Mouse (Mus musculus) T-helper 17 cell (primary cell): ENCODE data around the gene Cdc14a.

Source experiments
- in situ Hi-C, 2 experiments: fragments of 300-600 bp; cut with MboI, MseI; formaldehyde crosslinking; loops; 1 replicate in 1 of 2; 2 replicates in 1 of 2; pipeline ENCODE4 v1.15.1; 2025; ENCODE audit warnings: high pct_unique_total_duplicates in 2 of 2

The Cdc14a gene

DNA sequence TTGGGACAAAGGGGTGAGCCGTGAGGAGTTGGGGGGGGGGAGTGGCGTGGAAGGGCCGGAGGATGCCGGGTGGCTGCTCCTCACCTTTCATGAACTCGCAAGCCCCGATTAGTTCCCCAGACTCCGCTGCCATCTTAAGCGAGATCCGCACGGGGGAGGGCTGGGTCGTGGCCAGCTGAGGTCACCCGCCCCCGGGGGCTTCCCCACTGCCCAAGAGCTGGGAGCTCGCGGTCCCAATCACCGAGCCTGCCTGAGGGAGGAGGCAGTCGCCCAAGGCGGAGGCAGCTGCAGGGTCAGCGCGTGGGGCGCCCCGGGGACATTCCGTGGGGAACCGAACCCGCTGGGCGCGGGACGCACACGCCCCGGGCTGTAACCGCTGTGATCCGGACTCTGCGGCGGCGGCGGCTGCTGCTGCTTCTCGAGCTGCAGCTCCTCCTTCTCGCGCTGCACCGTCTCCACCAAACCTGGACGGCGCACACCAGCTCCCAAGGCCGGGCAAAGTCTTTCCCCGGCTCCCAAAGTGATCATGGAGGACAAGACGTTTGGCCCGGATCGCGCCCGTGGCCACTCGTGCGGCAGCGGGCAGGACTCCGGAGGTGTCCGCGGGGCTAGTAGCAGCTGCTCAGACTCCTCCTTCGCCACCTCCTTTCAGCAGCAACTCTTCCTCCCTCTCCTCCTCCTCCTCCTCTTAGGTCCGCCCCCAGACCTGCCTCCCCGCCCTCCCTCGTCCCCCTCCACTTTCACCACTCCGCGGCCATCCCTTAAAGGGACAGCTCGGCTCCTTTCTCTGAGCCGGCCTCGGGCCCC, at the start of gene Cdc14a:
Gene Cdc14a (minus strand): TSS at position 680 of the 807 bp plus-strand sequence.
- in situ Hi-C loops, result loop anchor here in 1 of 2 experiments (5.0 kb wide), 2 partner anchors 69 to 174 kb away; no protein-coding TSS in a partner anchor

DNA sequence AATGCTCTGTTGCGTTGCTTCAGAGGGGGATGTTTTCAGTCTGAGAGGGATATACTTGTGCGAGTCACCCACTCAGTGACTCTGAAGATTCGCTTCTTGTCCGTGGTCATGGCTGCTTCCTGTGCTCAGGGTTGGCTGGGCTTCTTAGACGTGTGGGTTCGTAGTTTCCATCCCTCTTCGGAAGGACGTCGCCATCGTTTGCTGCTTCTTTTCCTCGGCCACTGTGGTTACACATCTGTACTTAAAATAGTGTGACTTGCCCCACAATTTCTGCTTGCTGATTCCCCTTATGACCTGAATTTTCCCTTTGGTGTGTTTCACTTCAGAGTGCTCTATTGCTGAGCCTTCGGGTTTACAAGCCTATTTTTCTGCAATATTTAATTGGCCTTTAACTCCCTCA, 41.9 kb upstream of the Cdc14a start:
- in situ Hi-C loops, result no loop called here

- in situ Hi-C loops, result no loop called here
Measured at GRCm38 (mm10) chr3:116464318-116464717, 40.5 kb upstream of the Cdc14a start.

DNA sequence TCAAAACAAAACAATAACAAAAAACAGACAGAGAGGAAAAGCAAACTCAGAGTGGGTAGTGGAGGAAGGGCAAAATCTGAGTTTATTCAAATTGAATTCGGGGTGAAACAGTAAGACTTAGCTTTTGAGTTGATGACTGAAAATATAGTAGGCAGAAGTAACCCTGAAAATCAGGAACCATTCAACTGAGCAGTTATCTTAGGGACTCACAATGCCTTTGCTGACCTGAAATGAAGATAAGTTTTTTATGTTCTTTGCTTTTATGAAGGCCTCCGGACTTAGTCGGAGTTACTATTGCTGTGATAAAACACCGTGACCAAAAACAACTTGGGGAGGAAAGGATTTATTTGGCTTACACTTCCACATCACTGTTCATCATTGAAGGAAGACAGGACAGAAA, 37.2 kb upstream of the Cdc14a start:
- in situ Hi-C loops, result no loop called here

DNA sequence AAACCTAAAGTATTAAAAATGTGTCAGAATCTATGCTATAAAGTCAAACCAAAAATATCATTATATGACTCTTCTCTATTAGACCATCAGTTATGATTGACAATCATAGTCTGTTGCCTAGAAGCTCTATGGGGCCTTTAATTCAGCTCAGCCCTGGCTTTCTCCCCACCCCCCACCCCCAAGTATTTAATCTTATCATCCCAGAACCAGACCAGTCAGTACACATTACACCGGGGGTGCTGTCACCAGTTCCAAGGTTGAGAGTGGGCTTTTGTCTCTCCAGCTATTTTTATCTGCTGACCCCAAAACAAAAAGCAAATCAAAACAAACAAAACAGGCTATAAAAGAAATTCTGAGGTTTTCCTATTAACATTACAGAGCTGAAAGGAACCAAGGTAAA, 30.7 kb upstream of the Cdc14a start:
- in situ Hi-C loops, result no loop called here

DNA sequence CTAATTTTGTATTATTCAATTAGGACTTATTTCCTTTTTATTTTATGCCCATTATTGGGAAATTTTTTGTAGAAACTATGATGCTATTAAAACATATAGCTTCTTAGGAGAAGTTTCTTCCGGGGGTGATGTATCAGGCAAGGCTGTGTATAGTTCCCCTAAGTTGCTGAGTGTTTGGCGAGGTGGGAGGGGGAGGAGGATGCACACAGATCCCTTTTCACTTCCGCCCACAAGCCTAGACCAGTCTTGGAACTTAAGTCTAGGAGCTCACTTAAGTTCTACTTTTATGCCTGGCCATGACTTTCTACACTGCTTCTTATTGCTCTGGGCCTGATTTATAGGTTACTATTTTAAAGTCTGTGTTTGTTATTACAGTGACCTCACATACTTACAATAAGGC, 26.9 kb upstream of the Cdc14a start:
- in situ Hi-C loops, result no loop called here

- in situ Hi-C loops, result no loop called here
Measured at GRCm38 (mm10) chr3:116444327-116444726, 20.5 kb upstream of the Cdc14a start.

- in situ Hi-C loops, result no loop called here
Measured at GRCm38 (mm10) chr3:116442788-116443187, 19.0 kb upstream of the Cdc14a start.

GRCm38 (mm10) chr3:116441518-116442205, 17.8 kb upstream of the Cdc14a start:
- in situ Hi-C loops, result no loop called here

GRCm38 (mm10) chr3:116440066-116440997, 16.5 kb upstream of the Cdc14a start:
- in situ Hi-C loops, result no loop called here

GRCm38 (mm10) chr3:116436811-116437601, 13.2 kb upstream of the Cdc14a start:
- in situ Hi-C loops, result no loop called here

GRCm38 (mm10) chr3:116436113-116436512, 12.3 kb upstream of the Cdc14a start:
- in situ Hi-C loops, result no loop called here

- in situ Hi-C loops, result no loop called here
Measured at GRCm38 (mm10) chr3:116434757-116435156, 10.9 kb upstream of the Cdc14a start.

DNA sequence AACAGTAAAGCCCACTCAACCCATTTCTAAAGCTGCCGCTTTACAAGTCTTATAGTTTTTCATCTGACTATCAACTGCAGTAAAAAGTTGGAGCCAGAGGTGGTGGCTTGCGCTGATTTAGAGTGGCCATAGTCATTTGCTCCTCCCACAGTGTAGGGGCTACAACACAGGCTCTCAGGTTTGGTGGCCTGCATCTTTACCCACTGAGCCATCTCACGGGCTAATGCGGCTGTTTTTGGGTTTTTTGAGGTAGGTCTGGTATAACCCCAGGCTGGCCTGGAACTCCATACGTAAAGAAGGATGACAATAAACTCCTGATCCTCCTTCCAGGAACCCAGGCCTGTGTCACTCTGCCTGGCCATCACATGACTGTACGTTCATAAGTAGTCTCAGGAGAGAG, 2.1 kb upstream of the Cdc14a start:
- in situ Hi-C loops, result loop anchor here in 1 of 2 experiments (5.0 kb wide), 1 partner anchor 51 kb away; no protein-coding TSS in a partner anchor

GRCm38 (mm10) chr3:116424973-116425284, 1.1 kb upstream of the Cdc14a start:
- in situ Hi-C loops, result loop anchor here (5.0 kb wide), 3 partner anchors 52 to 172 kb away; no protein-coding TSS in a partner anchor

- in situ Hi-C loops, result loop anchor here in 1 of 2 experiments (5.0 kb wide), 2 partner anchors 68 to 173 kb away; no protein-coding TSS in a partner anchor
Measured at GRCm38 (mm10) chr3:116424160-116424972, 534 bp upstream of the Cdc14a start.

- in situ Hi-C loops, result loop anchor here in 1 of 2 experiments (5.0 kb wide), 2 partner anchors 69 to 174 kb away; no protein-coding TSS in a partner anchor
Measured at GRCm38 (mm10) chr3:116422795-116423352, 958 bp downstream of the Cdc14a start.

GRCm38 (mm10) chr3:116422074-116422473, 1.8 kb downstream of the Cdc14a start:
- in situ Hi-C loops, result loop anchor here in 1 of 2 experiments (5.0 kb wide), 2 partner anchors 70 to 175 kb away; no protein-coding TSS in a partner anchor

GRCm38 (mm10) chr3:116421121-116421520, 2.7 kb downstream of the Cdc14a start:
- in situ Hi-C loops, result loop anchor here in 1 of 2 experiments (5.0 kb wide), 2 partner anchors 71 to 176 kb away; no protein-coding TSS in a partner anchor
